Mouse (Mus musculus): ENCODE results near the gene Hapln1.

Hapln1 gene

DNA sequence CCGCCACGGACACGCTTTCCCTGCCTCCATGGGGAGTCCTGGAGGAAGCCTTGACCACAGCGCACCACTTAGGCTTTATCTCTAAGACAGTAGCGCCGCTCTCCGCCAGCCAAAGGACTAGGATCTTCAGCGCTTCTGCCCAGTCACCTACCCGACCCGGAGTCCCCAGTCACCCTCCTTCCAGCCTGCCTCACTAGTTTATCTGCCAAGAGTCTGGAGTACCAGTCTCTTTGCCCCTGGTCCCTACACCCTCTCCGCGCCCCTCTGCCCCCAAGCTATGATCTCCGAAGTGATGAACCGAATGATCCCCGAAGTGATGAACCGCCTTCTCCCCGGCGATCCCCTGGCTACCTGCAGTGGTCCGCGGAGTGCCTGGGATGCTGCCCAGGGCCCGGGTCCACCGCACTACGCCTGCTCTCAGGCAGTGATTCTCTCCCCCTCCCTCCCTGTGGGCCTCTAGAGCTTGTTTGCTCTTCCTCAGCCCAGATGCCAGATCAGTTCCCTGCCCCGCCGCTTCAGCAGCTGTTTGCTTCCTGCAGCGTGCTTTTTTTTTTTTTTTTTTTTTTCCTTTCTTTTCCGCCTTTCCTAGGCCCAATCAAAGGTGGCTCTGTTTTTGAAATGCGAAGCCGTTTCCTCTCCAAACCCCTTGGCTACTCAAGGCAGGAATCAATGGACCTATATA, at the start of gene Hapln1:
Gene Hapln1, plus strand, starts transcription at position 592 of the 682 bp plus-strand sequence.
- peak; percentile 6 for DNase-seq (ENCODE audit: low spot score)

DNA sequence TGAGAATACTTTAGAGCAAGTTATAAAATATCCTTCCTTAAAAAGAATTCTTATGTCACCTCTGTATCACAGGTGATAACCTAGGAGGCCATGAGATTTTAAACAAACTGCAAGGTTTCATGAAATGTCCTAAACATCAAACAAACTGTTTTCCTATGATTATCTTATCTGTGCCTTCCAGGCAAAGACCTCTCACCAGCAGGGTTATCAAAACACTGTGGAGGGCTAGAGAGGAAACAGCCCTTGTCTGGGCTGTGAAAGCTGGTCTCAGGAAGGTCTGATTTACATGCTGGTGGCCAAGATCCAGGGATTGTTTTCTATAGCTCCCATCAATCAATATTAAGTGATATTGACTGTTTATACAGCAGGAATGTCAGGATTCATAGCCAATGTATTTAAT, 46.4 kb upstream of the Hapln1 start:
- no peak for DNase-seq (ENCODE audit: low spot score)

DNA sequence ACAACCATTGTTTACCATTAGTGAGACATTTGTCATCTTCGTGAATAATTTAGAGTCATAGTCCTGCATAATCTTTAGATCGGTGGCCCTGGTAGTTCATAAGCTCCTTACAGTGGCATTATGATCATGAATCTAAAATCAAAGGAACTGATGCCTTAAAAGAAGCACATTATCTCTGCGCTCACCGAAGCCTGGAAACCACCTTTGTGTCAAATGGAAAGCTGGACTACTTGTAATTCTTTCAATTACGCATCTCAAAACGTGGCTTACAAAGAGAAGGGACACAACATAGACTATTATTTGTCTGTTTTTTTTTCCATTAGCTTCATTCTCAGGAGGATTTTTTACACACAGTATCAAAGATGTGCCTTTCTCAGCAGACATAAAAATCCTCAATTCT, 45.9 kb upstream of the Hapln1 start:
- no peak for DNase-seq (ENCODE audit: low spot score)

DNA sequence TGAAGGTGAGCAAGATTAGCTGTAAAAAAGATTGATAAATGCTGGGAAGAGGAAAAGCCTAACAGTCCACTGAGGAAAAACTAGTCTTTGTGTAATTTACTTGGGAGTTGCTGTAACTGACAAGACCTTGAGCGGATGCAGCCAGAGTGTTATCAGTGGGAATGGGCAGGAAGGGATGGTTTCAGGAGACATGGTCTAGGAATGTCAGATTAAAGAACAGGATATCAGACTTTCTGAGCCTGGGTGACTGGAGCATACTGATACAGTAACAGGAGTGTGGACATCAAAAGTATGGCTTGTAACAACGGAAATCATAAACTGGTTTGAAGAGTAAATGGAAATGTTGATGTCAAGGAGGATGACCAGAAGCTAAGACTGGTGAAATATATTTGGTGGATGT, 43.0 kb upstream of the Hapln1 start:
- DNase-seq (ENCODE audit: low spot score) = no peak

DNA sequence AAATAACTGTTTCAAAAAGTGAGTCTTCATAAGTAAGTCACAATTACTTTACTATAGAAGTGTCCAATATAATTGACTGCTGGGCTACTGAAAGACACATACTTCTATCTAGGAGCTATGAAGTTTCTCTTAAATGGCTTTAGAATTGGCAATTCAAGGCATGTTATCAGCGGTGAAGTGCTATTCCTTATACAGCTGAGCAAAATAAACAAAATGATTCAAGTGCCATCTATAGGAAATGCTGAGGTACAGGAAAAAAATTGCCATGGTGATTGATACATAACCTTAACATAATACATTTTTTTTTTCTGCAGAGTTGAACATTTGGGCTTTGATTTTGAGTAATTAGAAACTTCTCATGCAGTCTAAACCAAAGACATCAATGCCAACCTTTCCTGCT, 40.2 kb upstream of the Hapln1 start:
- DNase-seq (ENCODE audit: low spot score) = no peak

DNA sequence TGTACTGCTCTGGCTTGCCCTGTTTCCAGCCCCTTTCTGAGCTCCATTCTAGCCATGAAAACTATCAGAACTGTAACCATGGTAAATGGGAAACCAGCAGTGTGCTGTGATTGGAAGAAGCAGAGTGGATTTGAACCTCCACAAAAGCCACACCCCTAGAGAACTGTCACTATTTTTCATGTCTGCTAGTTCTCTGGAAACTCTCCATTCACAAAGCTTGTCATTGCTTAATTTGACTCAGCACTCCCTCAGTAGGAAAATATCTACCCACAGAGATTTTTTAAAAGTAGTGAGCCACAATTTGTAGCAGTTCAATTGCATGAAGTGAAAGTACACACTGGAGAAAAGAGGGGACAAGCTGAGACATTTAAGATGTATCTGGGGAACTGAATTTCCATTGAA, 18.1 kb upstream of the Hapln1 start:
- no peak for DNase-seq (ENCODE audit: low spot score)

DNA sequence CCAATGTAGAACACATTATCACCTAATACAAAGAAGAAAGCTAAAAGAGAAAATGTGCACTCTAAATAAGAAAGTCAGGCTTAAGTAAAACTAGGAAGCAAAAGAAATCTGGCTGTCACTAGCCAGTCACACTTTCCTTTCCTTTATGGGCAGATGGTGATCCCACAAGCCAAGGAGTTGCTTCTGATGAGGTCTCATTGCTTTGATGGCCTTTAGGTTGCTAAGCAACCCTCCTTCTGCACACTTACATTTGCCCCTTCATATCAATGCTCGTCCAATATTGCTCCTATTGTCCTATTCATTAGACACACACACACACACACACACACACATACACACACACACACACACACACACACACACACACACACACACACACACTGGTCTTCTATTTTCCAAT, 10.9 kb upstream of the Hapln1 start:
- DNase-seq (ENCODE audit: low spot score) = no peak

DNA sequence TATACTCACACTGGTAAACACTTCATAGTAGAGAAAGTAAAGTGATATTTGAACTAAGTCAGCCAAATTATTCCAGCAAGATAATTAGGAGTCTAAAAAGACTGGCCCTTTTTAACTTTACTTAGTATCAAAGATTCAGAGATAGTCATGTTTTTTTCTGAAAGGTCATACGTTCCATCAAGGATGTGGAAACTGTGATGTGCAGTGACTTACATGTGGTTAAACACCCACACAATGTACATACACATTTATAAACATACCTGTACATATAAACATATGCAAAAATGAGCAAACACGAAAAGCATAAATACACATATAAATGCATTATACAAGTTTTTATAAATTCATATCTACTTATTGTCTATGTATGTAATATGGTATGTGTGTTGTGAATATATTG, 9.2 kb upstream of the Hapln1 start:
- no peak for DNase-seq (ENCODE audit: low spot score)

DNA sequence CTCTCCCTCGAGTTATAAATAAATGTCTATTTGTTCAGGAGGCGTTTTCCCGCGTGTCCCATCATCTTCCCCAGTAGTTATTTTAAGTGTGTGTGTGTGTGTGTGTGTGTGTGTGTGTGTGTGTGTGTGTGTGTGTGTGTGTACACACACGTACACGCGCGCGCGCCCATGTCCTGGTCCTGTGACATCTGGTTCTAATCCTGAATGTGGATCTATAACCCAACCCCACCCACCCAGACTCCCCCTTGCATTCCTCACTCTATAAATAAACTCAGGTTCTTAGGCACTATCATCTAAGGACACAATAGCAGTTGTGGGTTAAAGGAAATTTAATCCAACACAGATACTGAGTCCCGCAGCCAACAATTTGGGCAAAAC, 280 bp downstream of the Hapln1 start:
- no peak for DNase-seq (ENCODE audit: low spot score)

DNA sequence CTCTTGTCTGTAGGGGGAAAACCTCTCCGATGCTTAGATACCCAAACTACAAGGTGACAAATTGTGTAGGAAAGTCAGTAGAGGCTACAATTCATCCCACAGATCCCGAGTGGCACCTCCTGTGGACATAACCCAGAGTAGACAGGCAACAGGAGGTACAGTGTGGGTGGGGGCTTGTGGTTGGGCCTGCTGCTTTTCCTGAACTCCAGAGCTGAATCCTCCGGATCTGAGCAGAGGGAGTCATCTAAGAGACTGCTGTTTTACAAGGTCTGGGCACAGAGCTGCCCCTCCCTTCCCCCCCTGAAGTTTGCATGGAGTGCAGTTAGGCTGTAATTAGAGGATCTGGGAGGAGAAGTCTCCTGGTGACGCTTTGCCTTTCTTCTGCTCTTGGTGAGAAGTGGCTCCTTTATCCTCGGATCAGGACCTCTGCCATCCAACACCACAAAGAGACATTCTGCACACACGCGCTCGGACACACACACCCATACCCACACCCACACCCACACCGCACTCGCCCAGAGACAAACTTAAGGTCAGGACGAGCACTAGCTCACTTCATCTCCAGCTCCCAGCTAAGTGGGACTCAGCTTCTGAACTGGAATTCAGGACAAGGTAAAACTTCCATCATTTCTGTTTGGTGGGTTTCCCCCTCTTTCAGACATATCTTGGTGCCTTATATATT, 846 bp downstream of the Hapln1 start:
- no peak for DNase-seq (ENCODE audit: low spot score)

DNA sequence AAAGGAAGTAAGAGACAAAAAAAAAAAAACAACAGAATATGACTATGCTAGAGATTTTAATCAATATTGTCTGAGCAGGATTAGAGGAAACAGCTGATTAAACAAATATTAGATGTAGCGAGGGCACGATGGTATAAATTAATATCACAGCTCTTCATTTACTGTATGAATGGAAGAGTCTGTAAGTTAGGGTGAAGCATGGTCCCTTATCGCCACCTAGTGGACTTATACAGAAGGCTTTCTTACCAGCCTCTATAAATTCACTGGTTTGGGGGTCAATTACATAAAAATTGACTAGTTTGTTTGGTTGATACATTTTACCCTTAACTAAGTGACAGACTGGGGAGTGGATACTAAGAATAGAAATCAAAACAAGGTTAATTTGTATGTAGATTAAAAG, 3.4 kb downstream of the Hapln1 start:
- peak; percentile 54 for DNase-seq (ENCODE audit: low spot score)

DNA sequence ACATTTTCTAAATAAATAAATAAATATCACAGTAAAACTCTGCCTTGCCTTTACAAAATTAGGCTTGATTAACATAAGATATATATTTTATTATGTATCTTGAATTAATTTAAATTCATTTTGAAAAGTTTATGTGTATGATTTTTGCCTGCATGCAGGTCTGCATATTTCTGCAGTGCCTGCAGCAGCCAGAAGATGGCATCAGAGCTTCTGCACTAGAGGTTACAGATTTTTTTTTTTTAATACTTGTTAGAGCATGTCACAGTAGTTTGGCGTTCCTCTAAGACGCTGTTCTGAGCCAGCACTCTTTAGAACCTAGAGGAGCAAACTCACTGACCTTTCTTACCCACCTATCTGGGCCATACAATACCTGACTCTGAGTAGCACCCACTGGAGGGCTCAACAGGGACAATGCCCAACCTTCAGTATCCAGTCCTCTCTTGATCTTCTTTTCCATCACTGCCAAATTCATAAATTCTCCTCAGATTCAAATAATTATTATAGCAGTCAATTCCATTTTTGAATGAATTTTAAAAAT, 8.7 kb downstream of the Hapln1 start:
- peak; percentile 32 for DNase-seq (ENCODE audit: low spot score)

DNA sequence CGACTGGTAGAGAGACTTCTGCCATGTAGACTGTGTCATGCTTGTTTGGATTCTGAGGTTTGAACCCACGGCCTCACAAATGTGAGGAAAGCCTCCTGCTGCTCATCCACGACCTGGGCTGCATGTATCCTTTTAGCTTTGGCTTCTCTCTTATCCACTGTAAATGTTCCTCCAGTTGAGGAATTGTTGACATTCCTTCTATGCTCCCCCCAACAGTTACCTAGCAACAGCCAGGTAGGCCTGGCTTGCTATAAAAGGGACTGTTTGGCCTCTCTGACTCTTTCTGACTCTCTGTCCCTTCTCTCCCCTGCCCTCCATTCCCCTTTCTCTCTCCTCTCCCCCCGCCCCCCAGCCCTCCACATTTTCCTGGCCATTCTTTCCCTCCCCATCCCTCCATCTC, 9.9 kb downstream of the Hapln1 start:
- DNase-seq (ENCODE audit: low spot score) = no peak

DNA sequence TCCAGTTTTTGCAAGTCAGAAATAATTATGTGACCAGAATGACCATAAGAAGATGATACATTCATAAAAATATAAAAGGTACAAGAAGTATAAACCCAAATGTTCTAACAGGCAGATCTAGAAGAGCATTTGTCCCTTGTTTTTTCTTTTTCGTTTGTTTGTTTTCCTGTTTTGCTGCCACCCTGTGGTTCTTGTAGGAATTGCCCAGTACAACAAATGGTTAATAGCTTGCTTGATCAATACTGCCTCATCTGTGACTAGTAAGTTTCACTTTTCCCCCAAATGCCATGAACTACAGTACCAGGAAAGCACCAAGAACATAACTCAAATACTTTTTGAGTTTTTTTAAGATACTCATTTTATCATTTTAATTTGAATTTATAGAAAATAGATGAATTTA, 11.9 kb downstream of the Hapln1 start:
- DNase-seq (ENCODE audit: low spot score) = no peak

DNA sequence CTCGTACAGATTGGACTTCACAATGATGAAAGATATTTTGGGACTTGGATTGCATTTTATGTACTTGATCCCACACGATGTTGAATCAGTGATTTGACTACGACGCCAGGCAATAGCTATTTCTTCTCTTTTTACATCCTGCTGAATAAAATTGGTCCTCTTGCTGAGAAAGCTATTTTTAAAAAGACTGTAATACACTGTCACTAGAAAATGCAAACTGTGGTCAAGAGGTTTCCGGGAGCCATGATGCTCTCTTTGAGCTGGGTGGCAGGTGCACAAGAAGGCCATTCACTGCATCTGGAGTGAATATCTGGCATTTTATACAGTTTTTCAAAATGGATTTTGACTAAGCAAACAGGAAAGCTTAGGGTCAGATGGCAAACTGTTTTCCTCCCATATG, 24.9 kb downstream of the Hapln1 start:
- no peak for DNase-seq (ENCODE audit: low spot score)

DNA sequence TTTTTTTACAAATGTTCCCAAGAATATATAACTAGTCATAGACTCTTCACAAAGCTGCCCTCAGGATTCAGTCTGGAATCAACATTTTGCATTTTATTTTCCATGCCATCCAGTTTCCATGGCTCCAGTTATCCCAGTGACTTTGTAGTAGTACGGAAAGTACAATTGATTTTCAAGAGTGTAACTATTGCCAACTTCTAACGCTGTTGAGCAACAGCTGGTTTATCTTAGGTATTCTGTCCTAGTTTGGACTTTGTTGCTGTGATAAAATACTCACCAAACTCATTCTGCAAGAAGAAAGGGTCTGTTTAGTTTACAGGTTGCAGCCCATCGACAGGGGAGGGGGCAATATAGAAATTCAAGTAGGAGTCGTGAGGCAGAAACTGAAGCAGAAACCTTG, 26.7 kb downstream of the Hapln1 start:
- DNase-seq (ENCODE audit: low spot score) = no peak

DNA sequence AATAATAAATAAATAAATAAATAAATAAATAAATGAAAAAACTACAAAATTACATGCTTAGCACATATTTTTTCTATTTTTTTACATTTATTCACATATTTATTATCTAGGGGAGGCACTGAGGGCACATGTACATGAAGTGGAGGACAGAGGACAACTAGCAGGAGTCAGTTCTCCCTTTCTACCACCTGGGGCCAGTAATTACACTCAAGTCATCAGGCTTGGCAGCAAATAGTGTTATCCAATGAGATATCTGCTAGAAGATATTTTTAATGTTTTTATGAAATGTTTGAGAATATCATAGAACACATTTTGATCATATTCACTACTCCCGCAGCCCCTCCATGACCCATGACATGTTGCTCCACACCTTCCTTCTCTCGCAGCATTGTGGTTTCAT, 39.5 kb downstream of the Hapln1 start:
- no peak for DNase-seq (ENCODE audit: low spot score)

DNA sequence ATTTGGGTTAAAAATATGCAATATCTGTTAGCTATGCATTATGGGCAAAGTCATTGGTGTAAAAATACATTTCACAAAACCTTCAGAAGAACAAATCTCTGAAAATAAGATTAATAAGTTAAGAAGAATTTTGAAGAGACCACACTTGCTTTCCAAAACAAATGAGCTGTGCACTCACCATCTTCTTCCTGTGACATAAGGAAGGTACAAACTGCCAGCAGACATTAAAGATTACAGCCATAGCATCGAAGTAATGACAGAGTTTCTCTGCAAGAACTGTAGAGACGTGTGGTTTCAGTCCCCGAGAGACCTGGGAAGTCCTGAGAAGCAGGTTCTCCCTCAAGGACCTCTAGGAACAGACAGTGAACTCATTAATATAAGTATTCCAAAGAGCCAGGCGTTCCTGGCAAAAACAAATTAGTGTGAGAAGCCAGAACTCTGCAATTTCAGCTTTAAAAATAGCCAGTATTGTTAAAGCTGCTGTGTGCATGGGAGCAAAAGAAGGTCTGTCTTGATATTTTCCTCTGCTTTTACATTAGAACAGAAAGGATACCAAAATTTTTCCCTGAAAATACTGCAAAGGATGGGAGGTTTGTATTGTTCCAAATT, 43.6 kb downstream of the Hapln1 start:
- DNase-seq (ENCODE audit: low spot score) = no peak

DNA sequence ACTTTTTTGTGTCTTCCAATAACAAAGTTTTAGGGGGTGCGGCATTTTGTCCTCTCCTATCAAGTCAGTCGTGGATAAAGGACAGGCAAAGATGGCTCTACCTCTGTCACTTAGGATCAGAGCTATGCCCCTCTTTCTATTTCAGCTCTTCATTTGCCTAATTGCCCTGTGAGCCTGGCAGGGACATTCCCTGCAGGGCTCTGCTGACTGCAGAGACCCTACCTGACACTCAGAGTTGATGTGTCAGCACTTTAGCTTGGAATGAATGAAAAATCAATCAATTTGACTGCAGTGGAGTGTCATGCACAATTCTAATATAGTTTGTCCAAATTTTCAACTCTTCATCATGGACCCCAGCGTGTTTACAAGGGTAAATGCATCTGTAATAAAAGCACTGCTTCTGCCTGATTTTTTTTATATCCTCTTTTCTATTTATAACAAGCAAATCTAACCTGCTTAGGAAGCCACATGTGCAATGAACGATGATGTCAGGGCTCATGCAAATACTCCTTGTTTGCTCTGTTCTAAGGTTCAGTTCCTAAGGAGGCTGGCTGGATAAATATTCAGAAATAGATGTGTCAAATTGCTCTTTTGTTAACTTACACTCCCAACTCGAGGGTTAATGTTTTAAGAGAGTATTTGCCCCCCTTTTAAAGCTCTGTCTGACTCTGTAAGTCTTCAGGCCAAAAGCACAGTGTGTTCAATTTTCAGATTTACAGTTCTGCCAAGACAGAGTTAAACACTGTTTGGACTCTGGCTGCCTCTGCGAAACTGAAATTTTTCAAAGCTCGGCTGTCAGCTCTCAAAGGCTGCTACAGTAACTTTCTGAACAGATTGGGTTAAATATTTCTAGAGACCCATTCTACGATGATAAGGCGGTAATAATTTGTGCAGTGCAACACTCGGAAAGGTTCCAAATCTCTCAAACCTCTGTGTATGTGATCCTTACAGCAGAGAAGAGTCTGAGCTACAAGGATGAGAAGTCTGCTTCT, 44.4 kb downstream of the Hapln1 start:
- no peak for DNase-seq (ENCODE audit: low spot score)

DNA sequence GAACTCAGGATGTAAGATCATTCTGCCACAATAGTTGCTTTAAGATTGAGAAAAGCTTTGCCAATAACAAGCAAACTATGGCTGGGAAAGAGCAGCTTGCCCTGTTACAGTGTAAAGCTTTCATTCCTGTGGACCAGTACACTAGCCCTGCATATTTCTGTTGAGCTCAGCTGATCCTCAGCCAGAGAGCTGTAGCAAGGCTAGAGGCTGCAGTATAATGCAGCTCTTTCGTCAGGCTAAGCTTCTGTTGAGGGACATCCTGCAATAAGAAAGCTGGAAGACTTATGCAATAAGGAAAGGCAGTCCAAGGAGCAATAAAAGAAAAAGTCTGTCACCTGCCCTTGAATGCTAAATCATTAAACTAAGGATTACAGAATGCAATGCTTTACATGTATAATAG, 45.5 kb downstream of the Hapln1 start:
- DNase-seq (ENCODE audit: low spot score) = no peak

DNA sequence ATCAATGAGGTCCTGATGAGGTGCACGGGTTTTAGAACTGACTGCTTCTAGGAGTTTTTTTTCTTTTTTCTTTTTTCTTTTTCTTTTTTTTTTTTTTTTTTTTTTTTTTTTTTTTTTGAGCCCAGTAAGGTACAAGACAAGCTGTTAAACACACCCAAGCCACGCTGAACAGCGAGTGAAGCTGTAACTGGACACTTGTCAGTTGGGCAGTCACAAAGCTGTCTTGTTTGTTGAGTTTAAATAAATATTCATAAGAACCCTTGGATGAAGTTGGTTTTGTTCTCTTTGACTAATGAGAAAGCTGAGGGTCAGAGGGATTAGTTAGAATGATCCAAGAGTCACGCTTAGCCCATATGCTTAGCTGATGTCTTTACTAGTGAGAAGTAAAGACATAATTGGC, 55.5 kb downstream of the Hapln1 start:
- no peak for DNase-seq (ENCODE audit: low spot score)

DNA sequence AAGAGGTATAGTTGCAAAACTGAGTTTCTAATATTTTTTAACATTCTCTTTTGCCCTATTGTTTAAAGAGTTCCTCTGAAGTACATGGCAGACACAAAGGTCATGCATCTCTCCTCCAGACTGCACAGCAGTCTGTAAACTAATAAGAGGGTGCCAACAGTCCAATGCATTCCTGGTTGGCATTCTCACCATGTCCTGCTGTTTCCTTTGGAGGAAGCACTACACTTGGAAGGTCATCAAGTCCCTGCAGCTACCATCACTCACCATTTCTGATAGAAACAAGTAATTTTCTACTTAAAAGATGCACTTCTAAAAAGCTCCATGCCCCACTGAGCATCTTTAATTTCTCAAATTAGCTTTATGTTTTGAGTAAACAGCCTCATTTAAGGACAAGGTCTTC, 57.8 kb downstream of the Hapln1 start:
- DNase-seq (ENCODE audit: low spot score) = no peak
